Mouse (Mus musculus): Measurements from ENCODE around the gene Ssbp4. TPM values are rescaled to one million over a fixed set of nuclear protein-coding genes. Genes with fewer than 3 reads are reported as not detected.
A peak's percentile ranks its signal among the peaks of the same experiment; 100 is the strongest.

Gene Ssbp4
- polyA plus RNA-seq, 1 experiment from 2014 or later, result 141 TPM

DNA sequence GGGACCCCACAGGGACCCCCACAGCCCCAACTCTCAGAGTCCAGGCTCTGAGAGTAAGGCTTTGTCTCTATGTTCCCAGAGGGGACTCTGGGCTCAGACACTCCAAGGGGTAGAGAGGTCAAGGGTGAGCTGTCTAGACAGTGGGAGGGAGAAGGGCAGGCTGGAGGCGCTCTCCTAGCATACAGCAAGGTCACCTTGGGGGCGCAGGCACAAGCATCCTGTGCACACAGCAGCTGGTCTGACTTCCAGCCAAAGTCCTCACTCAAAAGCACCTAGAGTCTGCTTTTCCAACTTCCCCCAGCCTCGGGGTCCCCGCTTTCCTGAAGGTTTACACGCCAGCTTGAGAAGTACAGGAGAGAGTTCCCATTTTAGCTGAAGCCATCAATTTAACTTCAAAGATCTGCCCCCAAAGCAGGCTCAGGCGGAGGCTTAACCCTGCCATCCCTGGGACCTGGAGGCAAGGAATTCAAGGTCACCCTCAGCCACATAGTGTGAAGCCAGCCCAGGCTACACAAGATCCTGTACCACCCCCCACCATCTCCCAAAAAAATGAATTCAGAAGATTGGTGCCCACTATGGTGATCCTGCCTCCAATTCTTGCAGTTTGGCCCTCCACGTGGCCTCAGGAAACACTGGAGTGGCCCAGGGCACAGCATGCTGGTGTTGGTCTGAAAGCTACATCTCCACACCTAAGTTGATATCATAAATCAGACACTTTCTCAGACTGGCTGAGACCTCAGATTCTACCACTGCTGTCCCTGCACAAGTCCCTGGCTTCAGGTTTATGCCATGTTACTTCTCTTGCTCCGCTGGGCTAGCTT lies 38.9 kb upstream of the Ssbp4 start:
- peak overlapping the region; percentile 41 for H3K9ac ChIP-seq

DNA sequence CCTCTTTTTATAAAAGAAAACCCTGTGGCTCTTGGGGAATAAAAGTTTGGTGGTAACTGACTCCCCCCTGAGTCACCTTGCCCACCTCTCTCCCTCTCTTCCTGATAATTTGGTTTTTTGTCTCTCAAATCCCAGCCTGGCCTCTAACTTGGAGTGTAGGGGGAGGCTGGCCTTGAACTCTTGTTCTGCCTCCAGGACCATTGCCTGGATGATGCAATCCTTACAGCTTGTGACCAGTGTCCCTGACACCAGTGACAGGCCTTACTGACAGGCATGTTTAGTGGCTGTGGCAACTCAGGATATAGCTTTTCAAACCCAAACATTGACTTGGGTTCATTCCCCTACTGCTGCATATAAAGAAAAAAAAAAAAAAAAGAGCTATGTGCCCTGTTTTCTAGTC lies 38.1 kb upstream of the Ssbp4 start:
- H3K4me2 ChIP-seq, result no peak overlapping the region
- H3K27ac ChIP-seq (replicated peaks), result no peak overlapping the region
- ATAC-seq (ENCODE audit: low read depth), result no peak
- peaks cover 31% of the 10 kb centered on the region for H3K36me3 ChIP-seq
- peaks cover 61% of the 10 kb centered on the region for H3K4me1 ChIP-seq (replicated peaks)
- H3K9me3 ChIP-seq, result no peaks in the 10 kb centered on the region
- H3K9ac ChIP-seq, result peak overlapping the region; percentile 41; the same call in 1 of the 2 replicates
- no peaks in the 10 kb centered on the region for H3K27me3 ChIP-seq
- no peak overlapping the region for H3K4me3 ChIP-seq

More for the DNA sequence above, 38.9 kb upstream of the Ssbp4 start:
- Histone ChIP-seq H3K36me3 (peaks cover 39% of the 10 kb centered on the region), H3K4me1 (replicated peaks) (peaks cover 67% of the 10 kb centered on the region), H3K27me3 (no peaks in the 10 kb centered on the region), H3K27ac (replicated peaks) (peak overlapping the region; percentile 90), H3K9me3 (no peaks in the 10 kb centered on the region), H3K4me3 (no peak overlapping the region), H3K4me2 (no peak overlapping the region)
- 38% methylated on average over 8 of the region's 8 CpGs for WGBS
- no peak for ATAC-seq (ENCODE audit: low read depth)

DNA sequence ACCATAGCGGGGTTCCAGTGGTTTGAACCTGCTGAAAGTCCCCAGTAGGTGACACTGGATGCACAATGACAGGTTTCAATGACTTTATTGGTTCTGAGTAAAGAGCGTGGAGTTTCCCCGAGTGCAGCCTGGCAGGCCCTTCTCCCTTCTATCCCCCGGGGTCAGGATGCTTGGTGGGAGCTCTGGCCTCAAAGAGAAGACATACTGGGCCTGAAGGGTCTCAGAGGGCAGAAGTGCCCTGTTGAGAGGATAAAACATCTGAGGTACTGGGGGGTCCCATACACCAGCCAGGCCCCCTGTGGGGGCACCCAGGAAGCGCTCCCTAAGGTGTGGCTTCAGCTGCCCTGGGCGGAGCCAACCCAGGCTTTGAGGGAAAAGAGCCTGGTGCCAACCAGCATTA lies 37.7 kb upstream of the Ssbp4 start:
- Histone ChIP-seq H3K4me1 (replicated peaks) (peaks cover 61% of the 10 kb centered on the region), H3K9ac (0 out of 2 replicates have a peak overlapping the region, but pooled peaks have one; percentile 34), H3K27me3 (no peaks in the 10 kb centered on the region), H3K27ac (replicated peaks) (peak overlapping the region; percentile 54; the same call in 1 of the 2 replicates), H3K4me2 (no peak overlapping the region), H3K9me3 (no peaks in the 10 kb centered on the region), H3K36me3 (peaks cover 27% of the 10 kb centered on the region), H3K4me3 (no peak overlapping the region)
- WGBS, result 56% methylated on average over 6 of the region's 6 CpGs
- ATAC-seq (ENCODE audit: low read depth), result no peak

- Histone ChIP-seq H3K9me3 (no peaks in the 10 kb centered on the region), H3K27me3 (no peaks in the 10 kb centered on the region), H3K9ac (0 out of 2 replicates have a peak overlapping the region, but pooled peaks have one; percentile 34), H3K36me3 (peaks cover 20% of the 10 kb centered on the region), H3K4me2 (no peak overlapping the region), H3K4me1 (replicated peaks) (peaks cover 55% of the 10 kb centered on the region), H3K4me3 (no peak overlapping the region), H3K27ac (replicated peaks) (peak overlapping the region; percentile 54; the same call in 1 of the 2 replicates)
- ATAC-seq (ENCODE audit: low read depth), result no peak
- WGBS, result 48% methylated on average over 17 of the region's 17 CpGs
Measured at GRCm38 (mm10) chr8:70645501-70646224, 37.0 kb upstream of the Ssbp4 start.

- H3K4me1 ChIP-seq (replicated peaks), result peaks cover 39% of the 10 kb centered on the region
- H3K9ac ChIP-seq, result no peak overlapping the region
- H3K9me3 ChIP-seq, result no peaks in the 10 kb centered on the region
- 88% methylated on average over 2 of the region's 2 CpGs for WGBS
- no peaks in the 10 kb centered on the region for H3K27me3 ChIP-seq
- no peak overlapping the region for H3K4me2 ChIP-seq
- H3K4me3 ChIP-seq, result no peak overlapping the region
- no peak for ATAC-seq (ENCODE audit: low read depth)
- 0 out of 2 replicates have a peak, but pooled peaks cover 5% of the 10 kb centered on the region for H3K36me3 ChIP-seq
- H3K27ac ChIP-seq (replicated peaks), result no peak overlapping the region
Measured at GRCm38 (mm10) chr8:70644065-70644464, 35.4 kb upstream of the Ssbp4 start.

GRCm38 (mm10) chr8:70643019-70643418 lies 34.3 kb upstream of the Ssbp4 start:
- Histone ChIP-seq H3K9ac (no peak overlapping the region), H3K4me2 (no peak overlapping the region), H3K9me3 (no peaks in the 10 kb centered on the region), H3K4me1 (replicated peaks) (peaks cover 28% of the 10 kb centered on the region), H3K27ac (replicated peaks) (no peak overlapping the region), H3K36me3 (no peaks in the 10 kb centered on the region), H3K27me3 (no peaks in the 10 kb centered on the region), H3K4me3 (no peak overlapping the region)
- WGBS, result 73% methylated on average over 3 of the region's 3 CpGs
- no peak for ATAC-seq (ENCODE audit: low read depth)

- 70% methylated on average over 9 of the region's 9 CpGs for WGBS
- no peak overlapping the region for H3K4me3 ChIP-seq
- H3K27ac ChIP-seq (replicated peaks), result no peak overlapping the region
- no peak overlapping the region for H3K9ac ChIP-seq
- H3K9me3 ChIP-seq, result no peaks in the 10 kb centered on the region
- peaks cover 5% of the 10 kb centered on the region; the same call in 1 of the 2 replicates for H3K4me1 ChIP-seq (replicated peaks)
- no peaks in the 10 kb centered on the region for H3K36me3 ChIP-seq
- no peak overlapping the region for H3K4me2 ChIP-seq
- no peak for ATAC-seq (ENCODE audit: low read depth)
- no peaks in the 10 kb centered on the region; the same call in 1 of the 2 replicates for H3K27me3 ChIP-seq
Measured at GRCm38 (mm10) chr8:70638752-70639151, 30.1 kb upstream of the Ssbp4 start.

DNA sequence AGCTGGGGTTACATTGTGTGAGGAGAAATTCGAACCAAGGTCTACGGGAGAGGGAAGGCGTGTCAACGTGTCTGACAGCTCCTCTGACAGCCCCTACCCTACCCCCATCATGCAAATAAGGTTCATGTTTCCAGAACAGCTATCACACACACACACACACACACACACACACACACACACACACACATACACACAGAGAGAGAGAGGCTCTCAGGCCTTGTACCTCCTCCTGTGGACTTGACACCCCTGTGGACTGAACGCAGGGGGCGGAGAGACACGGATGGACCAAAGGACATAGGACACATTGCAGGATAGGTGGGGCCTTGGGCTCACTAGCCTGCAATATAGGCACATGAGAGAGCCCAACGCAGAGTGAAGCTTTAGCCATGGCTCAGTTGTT lies 28.2 kb upstream of the Ssbp4 start:
- ATAC-seq (ENCODE audit: low read depth), result no peak

DNA sequence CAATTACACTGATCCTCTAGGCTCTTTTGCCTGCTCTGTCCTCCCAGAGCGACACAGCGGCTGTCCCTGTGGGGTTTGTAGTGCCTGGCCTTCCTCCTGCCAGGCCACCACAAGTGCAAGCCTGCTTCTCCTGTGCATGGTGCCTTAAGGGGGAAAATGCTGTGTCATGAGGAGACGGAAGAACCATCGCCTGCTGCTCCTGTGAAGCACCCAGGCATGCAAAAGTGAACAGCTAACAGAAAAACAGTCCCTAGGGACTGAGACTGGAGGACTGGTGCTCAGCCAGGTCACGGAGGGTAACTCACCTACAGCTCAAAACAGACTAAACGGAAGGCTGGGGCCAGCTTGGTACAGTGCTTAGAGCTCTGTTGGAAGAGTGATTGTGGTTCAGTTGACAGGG lies 26.9 kb upstream of the Ssbp4 start:
- 76% methylated on average over 6 of the region's 6 CpGs for WGBS
- no peak overlapping the region for H3K4me2 ChIP-seq
- H3K9me3 ChIP-seq, result no peaks in the 10 kb centered on the region
- ATAC-seq (ENCODE audit: low read depth), result no peak
- no peak overlapping the region for H3K4me3 ChIP-seq
- H3K27me3 ChIP-seq, result peaks cover 13% of the 10 kb centered on the region
- no peak overlapping the region for H3K27ac ChIP-seq (replicated peaks)
- no peak overlapping the region for H3K9ac ChIP-seq
- H3K36me3 ChIP-seq, result no peaks in the 10 kb centered on the region
- peaks cover 15% of the 10 kb centered on the region for H3K4me1 ChIP-seq (replicated peaks)

More for the DNA sequence above, 28.2 kb upstream of the Ssbp4 start:
- peaks cover 5% of the 10 kb centered on the region; the same call in 1 of the 2 replicates for H3K27me3 ChIP-seq
- no peaks in the 10 kb centered on the region for H3K9me3 ChIP-seq
- H3K4me2 ChIP-seq, result no peak overlapping the region
- H3K4me1 ChIP-seq (replicated peaks), result peaks cover 5% of the 10 kb centered on the region; the same call in 1 of the 2 replicates
- H3K27ac ChIP-seq (replicated peaks), result no peak overlapping the region
- no peak overlapping the region for H3K4me3 ChIP-seq
- 63% methylated on average over 8 of the region's 8 CpGs for WGBS
- no peak overlapping the region for H3K9ac ChIP-seq
- no peaks in the 10 kb centered on the region for H3K36me3 ChIP-seq

DNA sequence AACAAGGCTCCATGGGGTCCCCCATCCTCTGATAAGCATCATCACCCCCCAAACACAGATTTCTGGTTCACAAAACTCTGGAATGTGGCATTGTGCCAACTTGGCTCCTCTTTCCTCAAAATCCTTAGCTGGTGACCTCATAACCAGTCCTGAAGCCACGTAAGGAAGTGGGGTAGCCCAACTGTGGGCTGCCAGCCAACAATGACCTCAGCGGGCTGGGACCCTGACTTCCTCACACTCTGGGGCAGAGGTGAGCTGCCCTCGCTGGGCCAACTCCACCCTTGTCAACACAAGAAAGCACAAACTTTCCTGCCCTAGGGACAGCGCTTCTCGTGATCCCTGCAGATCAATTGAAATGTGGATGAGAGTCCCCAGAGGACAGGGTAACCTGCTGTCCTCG lies 25.4 kb upstream of the Ssbp4 start:
- 63% methylated on average over 6 of the region's 6 CpGs for WGBS
- Histone ChIP-seq H3K4me2 (no peak overlapping the region), H3K27ac (replicated peaks) (no peak overlapping the region), H3K9me3 (no peaks in the 10 kb centered on the region), H3K36me3 (no peaks in the 10 kb centered on the region), H3K27me3 (peaks cover 13% of the 10 kb centered on the region), H3K4me1 (replicated peaks) (peaks cover 29% of the 10 kb centered on the region), H3K4me3 (no peak overlapping the region), H3K9ac (no peak overlapping the region)
- no peak for ATAC-seq (ENCODE audit: low read depth)

DNA sequence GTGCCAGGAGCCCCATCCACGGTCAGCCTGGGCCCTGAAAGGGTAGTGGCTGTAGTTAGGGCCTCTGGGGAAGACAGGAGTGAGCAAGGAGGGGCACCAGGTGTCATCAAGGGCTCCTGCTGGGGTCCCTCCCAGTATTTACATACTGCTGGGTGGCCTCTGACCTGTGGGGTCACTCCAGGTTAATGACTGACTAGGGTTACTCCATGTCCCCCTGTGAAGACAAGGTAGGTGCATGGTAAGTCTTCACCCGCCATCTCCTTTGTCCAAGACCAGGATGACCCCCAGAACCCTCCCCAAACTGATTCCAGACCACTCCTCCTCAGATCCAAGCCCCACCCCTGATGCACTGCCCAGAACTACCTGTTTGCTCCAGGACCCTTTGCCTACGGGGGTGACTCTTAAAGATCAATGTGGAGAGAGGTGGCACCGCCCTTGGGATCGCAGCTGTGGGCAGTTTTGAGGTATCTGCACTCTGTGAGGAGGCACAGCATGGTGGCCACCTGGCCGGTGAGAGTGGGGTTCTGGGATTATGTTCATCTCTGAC lies 23.7 kb upstream of the Ssbp4 start, which contains the start of gene Gdf15:
Gdf15 (minus strand) TSS at position 111 of the 547 bp plus-strand sequence.
- Histone ChIP-seq H3K36me3 (no peaks in the 10 kb centered on the region), H3K4me1 (replicated peaks) (peaks cover 30% of the 10 kb centered on the region), H3K27ac (replicated peaks) (no peak within 1 kb of the TSS), H3K27me3 (peaks cover 13% of the 10 kb centered on the region), H3K9ac (no peak within 1 kb of the TSS), H3K4me2 (no peak within 1 kb of the TSS; the same call in 1 of the 2 replicates), H3K4me3 (no peak within 1 kb of the TSS), H3K9me3 (no peaks in the 10 kb centered on the region)
- WGBS, result 79% methylated on average over 6 of the region's 6 CpGs
- ATAC-seq (ENCODE audit: low read depth), result no peak

- H3K4me1 ChIP-seq (replicated peaks), result peaks cover 25% of the 10 kb centered on the region
- WGBS, result 20% methylated on average over 23 of the region's 24 CpGs
Measured at GRCm38 (mm10) chr8:70631436-70631835, 22.8 kb upstream of the Ssbp4 start.

More at GRCm38 (mm10) chr8:70631436-70631835, 22.8 kb upstream of the Ssbp4 start:
- H3K4me2 ChIP-seq, result no peak overlapping the region; the same call in 1 of the 2 replicates
- no peak for ATAC-seq (ENCODE audit: low read depth)
- H3K9ac ChIP-seq, result no peak overlapping the region
- H3K27me3 ChIP-seq, result peaks cover 13% of the 10 kb centered on the region
- H3K9me3 ChIP-seq, result no peaks in the 10 kb centered on the region
- H3K36me3 ChIP-seq, result no peaks in the 10 kb centered on the region
- H3K4me3 ChIP-seq, result no peak overlapping the region
- no peak overlapping the region for H3K27ac ChIP-seq (replicated peaks)
